In genomic region chr4:150238433-150239086, GRCm38 (mm10) we compare ENCODE assay signal across 9 mouse cellular contexts. TPM values are rescaled to one million over a fixed set of nuclear protein-coding genes. Genes with fewer than 3 reads are reported as not detected.
DNase-seq lines count a peak whose midpoint lies in the region; ATAC-seq and TF ChIP-seq lines count a peak whose summit lies in the region.
"Had no signal": no experiment of that assay in that cellular context is flagged by ENCODE, and none has a peak within 500 bp of the region (broad histone marks: within the 10 kb centered on the region; RNA-seq: fewer than 3 reads in every experiment).

No protein-coding gene starts in this region.

- TF ChIP-seq POLR2A in lung, adult 2 months (IDR thresholded peaks at IDR 0.05; ENCODE audit: borderline replicate concordance, extremely low read depth, low read depth, low read length): no peak
- TF ChIP-seq POLR2A in embryonic fibroblast, embryonic 13.5 days (IDR thresholded peaks at IDR 0.05; ENCODE audit: low read depth, low read length): no peak; the same call in 1 of the 2 replicates

- no peaks in the 10 kb centered on the region for H3K9me3 ChIP-seq in intestine, embryonic 14.5 days (ENCODE audit: control insufficient read depth, low read length)
- H3K9me3 ChIP-seq in midbrain, embryonic 15.5 days: no peaks in the 10 kb centered on the region

- H3K9ac ChIP-seq in intestine, embryonic 14.5 days (ENCODE audit: low read length): peak overlapping the region; percentile 88
- peak overlapping the region; percentile 78 for H3K9ac ChIP-seq in midbrain, embryonic 15.5 days

- no peak for ATAC-seq in intestine, embryonic 14.5 days (replicated peaks; ENCODE audit: low FRiP score, low TSS enrichment, low read depth)
- ATAC-seq in midbrain, embryonic 15.5 days (replicated peaks): no peak

- intact Hi-C loops in left cerebral cortex, postnatal 4 days (cut with DNase I): no loop called here

- WGBS in lung, adult 2 months: 46% methylated on average over 3 of the region's 3 CpGs
- WGBS in intestine, embryonic 14.5 days: 7% methylated on average over 3 of the region's 3 CpGs
- 8% methylated on average over 3 of the region's 3 CpGs for WGBS in midbrain, embryonic 15.5 days

- no peaks in the 10 kb centered on the region for H3K27me3 ChIP-seq in intestine, embryonic 14.5 days (replicated peaks; ENCODE audit: control insufficient read depth, insufficient read depth, low read length)
- no peaks in the 10 kb centered on the region for H3K27me3 ChIP-seq in midbrain, embryonic 15.5 days (replicated peaks)

- H3K36me3 ChIP-seq in intestine, embryonic 14.5 days (ENCODE audit: control insufficient read depth, insufficient read depth, low read length): peaks cover 40% of the 10 kb centered on the region
- H3K36me3 ChIP-seq in midbrain, embryonic 15.5 days (replicated peaks): peaks cover 22% of the 10 kb centered on the region

- no peak for TF ChIP-seq CTCF in lung, adult 2 months (IDR thresholded peaks at IDR 0.05; ENCODE audit: insufficient read depth, low read length)
- TF ChIP-seq CTCF in embryonic fibroblast, embryonic 13.5 days (IDR thresholded peaks at IDR 0.05; ENCODE audit: borderline replicate concordance, insufficient read depth, low read length): no peak

- peak overlapping the region; percentile 89 for H3K27ac ChIP-seq in embryonic fibroblast, embryonic 13.5 days (ENCODE audit: insufficient read depth, low read length)
- H3K27ac ChIP-seq in intestine, embryonic 14.5 days (ENCODE audit: low read depth): peak overlapping the region; percentile 2; the same call in 1 of the 2 replicates
- H3K27ac ChIP-seq in midbrain, embryonic 15.5 days: no peak overlapping the region

- no peak overlapping the region for H3K4me3 ChIP-seq in lung, adult 2 months (replicated peaks; ENCODE audit: extremely low read depth, low read depth, low read length)
- H3K4me3 ChIP-seq in embryonic fibroblast, embryonic 13.5 days (ENCODE audit: insufficient read depth, low read length): peak overlapping the region; percentile 85
- peak overlapping the region; percentile 97 for H3K4me3 ChIP-seq in intestine, embryonic 14.5 days (ENCODE audit: low read depth, low read length)
- H3K4me3 ChIP-seq in midbrain, embryonic 15.5 days: peak overlapping the region; percentile 77

- H3K4me2 ChIP-seq in intestine, embryonic 14.5 days (ENCODE audit: low read length): peak overlapping the region; percentile 77
- peak overlapping the region; percentile 69 for H3K4me2 ChIP-seq in midbrain, embryonic 15.5 days

- peak; percentile 28 for DNase-seq in lung, postnatal 36 days
- DNase-seq in lung, adult 2 months: no peak
- DNase-seq in intestine, embryonic 14.5 days (ENCODE audit: low spot score): no peak
- DNase-seq in left cerebral cortex, postnatal 4 days: no peak
- no peak for DNase-seq in layer of hippocampus, adult 9-10 months (ENCODE audit: low spot score)
- DNase-seq in layer of hippocampus, postnatal 25 days (ENCODE audit: extremely low spot score in 1 of 2, low spot score in 1 of 2): no peak

- H3K4me1 ChIP-seq in lung, adult 2 months (ENCODE audit: control insufficient read depth, insufficient read depth, low read length): peaks cover 13% of the 10 kb centered on the region
- peaks cover 16% of the 10 kb centered on the region for H3K4me1 ChIP-seq in embryonic fibroblast, embryonic 13.5 days (ENCODE audit: control insufficient read depth, insufficient read depth, low read length)
- peaks cover 32% of the 10 kb centered on the region for H3K4me1 ChIP-seq in intestine, embryonic 14.5 days (replicated peaks; ENCODE audit: control insufficient read depth, insufficient read depth, low read length)
- peaks cover 49% of the 10 kb centered on the region for H3K4me1 ChIP-seq in midbrain, embryonic 15.5 days

RNA-seq across cellular contexts. Expression of gene Eno1, which starts 2.0 kb away (rescaled TPM):
- 90.4 and 220 TPM in 2 replicates for polyA plus RNA-seq in lung, adult 2 months (2012; rRNA removed)
- polyA plus RNA-seq in embryonic fibroblast, embryonic 13.5 days (2011; ENCODE audit: insufficient read length, low read depth, missing spikeins): 672 and 858 TPM in 2 replicates
- 1,930 and 1,939 TPM in 2 replicates for polyA plus RNA-seq in intestine, embryonic 14.5 days (2014; fragmentation: Nextera tagmentation; extraction: Ambion mirVana)
- 1,044 and 1,060 TPM in 2 replicates for polyA plus RNA-seq in midbrain, embryonic 15.5 days (2015; fragmentation: Nextera tagmentation; extraction: Ambion mirVana)
- total RNA-seq in left cerebral cortex, postnatal 4 days (2021): 100 to 1,000 TPM; 204 to 220 TPM
- total RNA-seq in layer of hippocampus, postnatal 25 days (2021): 100 to 1,000 TPM; 401 to 447 TPM

RNA-seq across cellular contexts. Expression of gene Car6, which starts 37.4 kb away (rescaled TPM):
- 0.11 TPM in 1 of 2 replicates, not detected in the other for polyA plus RNA-seq in lung, adult 2 months (2012; rRNA removed)
- 2.7 and 7.0 TPM in 2 replicates for polyA plus RNA-seq in embryonic fibroblast, embryonic 13.5 days (2011; ENCODE audit: insufficient read length, low read depth, missing spikeins)
- polyA plus RNA-seq in intestine, embryonic 14.5 days (2014; fragmentation: Nextera tagmentation; extraction: Ambion mirVana): not detected in 2 replicates
- not detected in 2 replicates for polyA plus RNA-seq in midbrain, embryonic 15.5 days (2015; fragmentation: Nextera tagmentation; extraction: Ambion mirVana)
- total RNA-seq in left cerebral cortex, postnatal 4 days (2021): not detected
- not detected for total RNA-seq in layer of hippocampus, postnatal 25 days (2021)
- total RNA-seq: common myeloid progenitor, adult 5-6 weeks had no signal

RNA-seq across cellular contexts. Expression of gene Rere, which starts 42.9 kb away (rescaled TPM):
- polyA plus RNA-seq in lung, adult 2 months (2012; rRNA removed): 36.0 and 42.0 TPM in 2 replicates
- polyA plus RNA-seq in embryonic fibroblast, embryonic 13.5 days (2011; ENCODE audit: insufficient read length, low read depth, missing spikeins): 47.2 and 59.0 TPM in 2 replicates
- 38.0 and 38.1 TPM in 2 replicates for polyA plus RNA-seq in intestine, embryonic 14.5 days (2014; fragmentation: Nextera tagmentation; extraction: Ambion mirVana)
- polyA plus RNA-seq in midbrain, embryonic 15.5 days (2015; fragmentation: Nextera tagmentation; extraction: Ambion mirVana): 32.1 and 37.4 TPM in 2 replicates
- total RNA-seq in left cerebral cortex, postnatal 4 days (2021): 100 to 1,000 TPM in 1 of 2 experiments, 10 to 100 TPM in 1; 98.6 to 106 TPM
- 100 to 1,000 TPM; 106 to 134 TPM for total RNA-seq in layer of hippocampus, postnatal 25 days (2021)
